Mouse (Mus musculus) midbrain, embryonic 13.5 days (tissue): ENCODE measurements around the gene Rhoj. TPM values are rescaled to one million over a fixed set of nuclear protein-coding genes. Genes with fewer than 3 reads are reported as not detected.
A peak's percentile ranks its signal among the peaks of the same experiment; 100 is the strongest.

Experiments used
- ATAC-seq: fragments of 200-750 bp; cut with Nextera tagmentation; 2 replicates; pipeline ENCODE4 v1.8.0; 2017; ENCODE audit warnings: mild to moderate bottlenecking, moderate TSS enrichment, moderate library complexity
- H3K27ac ChIP-seq: fragments of 300-500 bp; sonication (generic); 2 replicates; pipeline ENCODE4 v1.5.1; 2015; ENCODE audit warnings: inconsistent platforms, mild to moderate bottlenecking, moderate library complexity
- H3K27me3 ChIP-seq: fragments of 300-500 bp; sonication (generic); 2 replicates; pipeline ENCODE4 v1.6.1; 2015; ENCODE audit warnings: mild to moderate bottlenecking, inconsistent platforms
- H3K36me3 ChIP-seq: fragments of 300-500 bp; sonication (generic); 2 replicates; pipeline ENCODE4 v1.6.1; 2015; ENCODE audit warnings: mild to moderate bottlenecking, inconsistent platforms
- H3K4me1 ChIP-seq: fragments of 300-500 bp; sonication (generic); replicated peaks from 2 replicates; pipeline ENCODE4 v1.6.1; 2015; ENCODE audit warnings: inconsistent platforms
- H3K4me2 ChIP-seq: fragments of 300-500 bp; sonication (generic); replicated peaks from 2 replicates; pipeline ENCODE4 v1.6.1; 2015; ENCODE audit warnings: moderate library complexity, mild to moderate bottlenecking, inconsistent platforms
- H3K4me3 ChIP-seq: fragments of 300-500 bp; sonication (generic); replicated peaks from 2 replicates; pipeline ENCODE4 v1.5.1; 2015; ENCODE audit warnings: mild to moderate bottlenecking, inconsistent platforms
- H3K9ac ChIP-seq: fragments of 300-500 bp; sonication (generic); replicated peaks from 2 replicates; pipeline ENCODE4 v1.6.1; 2015; ENCODE audit warnings: mild to moderate bottlenecking, inconsistent platforms
- H3K9me3 ChIP-seq: fragments of 300-500 bp; sonication (generic); 2 replicates; pipeline ENCODE4 v1.6.1; 2016; ENCODE audit warnings: mild to moderate bottlenecking, inconsistent platforms
- WGBS: fragments of 180-500 bp; shearing (Covaris S2); methylation state at CpG from one replicate; pipeline ENCODE4 v1.1.7; 2015; 5-methylcytosine and 5-hydroxymethylcytosine counted together
- polyA plus RNA-seq: library from polyadenylated mRNA; unstranded; fragments of >200 nt; fragmentation: Nextera tagmentation; extraction: Ambion mirVana; gene quantifications from 2 replicates; pipeline ENCODE4 v1.2.1, GENCODE M21; 2015

The Rhoj gene
- polyA plus RNA-seq: 17.9 and 23.5 TPM in 2 replicates

DNA sequence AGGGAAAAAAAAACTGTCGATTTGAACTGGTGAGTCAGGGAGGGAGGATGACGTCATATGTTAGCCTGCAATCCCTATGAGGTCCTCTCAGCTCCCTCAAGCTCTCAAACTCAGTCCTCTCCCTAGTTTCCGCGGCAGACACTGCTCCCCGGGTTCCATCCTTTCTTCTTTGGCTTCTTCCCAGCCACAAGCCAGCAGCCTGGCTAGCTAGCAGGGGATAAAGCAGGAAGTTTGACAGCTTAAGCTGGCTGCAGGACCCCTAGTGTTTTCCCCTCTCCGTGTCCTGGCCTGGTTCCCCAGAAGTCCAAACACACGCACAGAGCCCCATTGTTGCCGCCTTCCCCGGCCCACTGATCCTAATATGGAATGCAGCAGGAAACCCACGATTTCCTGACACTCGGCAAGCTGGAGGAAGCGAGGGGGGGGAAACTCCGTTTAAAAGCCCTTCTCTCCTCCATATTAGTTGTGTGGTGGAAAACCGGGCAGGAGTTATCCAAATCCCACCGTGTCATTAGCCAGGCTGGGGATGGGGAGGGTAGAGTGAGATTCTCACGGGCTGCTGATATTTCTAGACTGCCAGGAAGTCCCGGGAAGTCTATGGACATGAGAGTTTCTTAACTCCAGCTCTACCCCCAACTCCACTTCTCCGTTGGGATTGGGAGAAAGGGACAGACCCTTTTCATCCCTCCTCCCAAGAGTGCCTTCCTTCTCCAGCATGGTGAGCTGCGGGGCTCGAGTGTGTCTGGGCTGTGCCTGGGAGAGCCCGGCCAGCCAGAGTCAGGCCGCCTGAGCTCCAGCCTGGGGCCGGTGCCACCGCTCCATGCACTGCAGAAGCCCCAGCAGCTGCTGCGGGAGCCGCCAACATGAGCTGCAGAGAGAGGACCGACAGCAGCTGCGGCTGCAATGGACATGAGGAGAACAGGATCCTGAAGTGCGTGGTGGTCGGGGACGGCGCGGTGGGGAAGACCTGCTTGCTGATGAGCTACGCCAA, at the start of gene Rhoj:
Gene Rhoj, plus strand, starts transcription at position 362 of the 991 bp plus-strand sequence.
- peak; percentile 90 for ATAC-seq
- Histone ChIP-seq H3K4me1 (peaks cover 13% of the 10 kb centered on the region), H3K9me3 (no peaks in the 10 kb centered on the region), H3K27ac (peak within 1 kb of the TSS; percentile 68), H3K27me3 (0 out of 2 replicates have a peak, but pooled peaks cover 4% of the 10 kb centered on the region), H3K9ac (peak within 1 kb of the TSS; percentile 73), H3K4me3 (peak within 1 kb of the TSS; percentile 54), H3K36me3 (no peaks in the 10 kb centered on the region), H3K4me2 (peak within 1 kb of the TSS; percentile 94)
- WGBS: under 1% methylated on average over 34 of the region's 34 CpGs

DNA sequence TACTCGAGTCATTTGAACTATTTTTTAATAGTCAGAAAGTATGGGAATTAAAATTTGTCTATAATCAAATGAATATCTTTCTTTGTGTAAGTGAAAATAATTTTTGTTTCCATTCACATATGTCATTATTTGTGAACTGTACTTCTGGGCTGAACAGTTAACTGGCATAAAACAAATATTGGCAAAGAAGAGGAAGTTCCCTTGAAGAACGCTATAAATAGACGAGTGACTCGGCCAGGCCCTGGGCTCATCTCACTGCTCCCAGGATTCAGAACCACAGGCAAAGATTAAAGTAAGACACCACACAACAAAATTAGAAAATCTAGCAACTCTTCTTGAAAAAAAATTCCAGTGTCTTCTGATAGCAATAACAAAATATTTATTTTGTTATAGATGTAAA, 36.4 kb upstream of the Rhoj start:
- Histone ChIP-seq H3K9ac (no peak overlapping the region), H3K36me3 (no peaks in the 10 kb centered on the region), H3K4me3 (no peak overlapping the region), H3K9me3 (no peaks in the 10 kb centered on the region), H3K4me2 (no peak overlapping the region), H3K27me3 (no peaks in the 10 kb centered on the region), H3K4me1 (no peaks in the 10 kb centered on the region), H3K27ac (no peak overlapping the region)
- WGBS: 81% methylated on average over 4 of the region's 4 CpGs
- no peak for ATAC-seq

DNA sequence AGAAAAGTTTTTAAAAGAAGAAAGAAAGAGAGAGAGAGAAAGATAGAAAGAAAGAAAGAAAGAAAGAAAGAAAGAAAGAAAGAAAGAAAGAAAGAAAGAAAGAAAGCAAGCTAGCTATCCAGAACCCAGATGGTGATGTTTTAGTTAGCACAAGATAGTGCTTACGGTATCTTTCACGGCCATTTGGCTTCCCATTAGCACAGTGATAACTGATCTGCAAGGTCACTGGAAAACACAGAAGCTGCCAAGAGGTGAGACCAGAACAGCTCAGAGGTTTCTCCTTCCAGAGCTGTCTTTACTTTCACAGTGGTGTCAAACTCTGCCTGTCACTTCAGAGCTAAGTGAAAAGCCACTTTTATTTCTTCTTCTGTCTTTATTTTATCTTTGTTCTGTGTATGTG, 32.4 kb upstream of the Rhoj start:
- no peaks in the 10 kb centered on the region for H3K27me3 ChIP-seq
- no peaks in the 10 kb centered on the region for H3K9me3 ChIP-seq
- no peak overlapping the region for H3K4me2 ChIP-seq
- no peak for ATAC-seq
- WGBS: 84% methylated on average over 2 of the region's 2 CpGs
- no peak overlapping the region for H3K27ac ChIP-seq
- H3K9ac ChIP-seq: no peak overlapping the region
- H3K36me3 ChIP-seq: no peaks in the 10 kb centered on the region
- H3K4me3 ChIP-seq: no peak overlapping the region
- no peaks in the 10 kb centered on the region for H3K4me1 ChIP-seq

DNA sequence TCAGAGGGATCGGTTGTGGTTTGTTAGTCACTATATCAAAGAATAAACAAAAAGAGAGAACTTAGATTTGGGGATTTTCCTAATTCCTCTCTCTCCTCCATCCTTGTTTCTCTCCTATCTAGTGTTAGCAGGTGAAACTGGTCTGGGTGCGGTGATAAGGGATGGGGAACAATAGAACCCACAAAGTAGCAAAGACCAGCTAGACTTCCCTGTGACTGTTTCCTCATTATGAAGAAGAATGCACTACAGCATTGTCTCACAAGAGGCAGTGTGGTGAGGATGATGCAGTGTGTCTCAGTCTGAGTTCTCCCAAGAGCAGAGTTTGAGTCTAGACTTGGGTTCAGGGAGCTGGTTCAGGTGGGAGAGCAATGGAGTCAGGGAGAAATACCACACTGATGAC, 30.7 kb upstream of the Rhoj start:
- ATAC-seq: no peak
- H3K9ac ChIP-seq: no peak overlapping the region
- WGBS: 93% methylated on average over 2 of the region's 2 CpGs
- no peaks in the 10 kb centered on the region for H3K4me1 ChIP-seq
- no peaks in the 10 kb centered on the region for H3K9me3 ChIP-seq
- H3K4me3 ChIP-seq: no peak overlapping the region
- no peak overlapping the region for H3K27ac ChIP-seq
- no peak overlapping the region for H3K4me2 ChIP-seq
- H3K36me3 ChIP-seq: no peaks in the 10 kb centered on the region
- H3K27me3 ChIP-seq: no peaks in the 10 kb centered on the region

DNA sequence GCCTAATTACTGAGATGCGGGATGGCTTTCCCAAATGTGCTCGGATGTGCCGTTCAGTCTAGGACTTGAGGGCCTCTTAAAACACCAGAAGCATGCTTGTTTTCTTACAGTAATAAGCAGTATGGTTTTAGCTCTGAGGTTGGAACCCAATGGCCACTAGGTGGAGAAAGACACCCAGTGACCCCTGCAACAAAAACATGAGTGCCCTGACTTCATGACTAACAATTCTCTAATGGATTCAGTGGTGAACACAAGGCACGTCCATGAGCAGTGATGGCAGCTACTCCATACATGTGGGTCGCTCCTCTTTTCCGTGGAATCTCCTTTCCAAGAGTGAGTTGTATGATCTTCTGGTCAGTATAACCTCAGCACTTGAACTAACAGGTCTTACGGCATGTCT, 27.6 kb upstream of the Rhoj start:
- Histone ChIP-seq H3K36me3 (no peaks in the 10 kb centered on the region), H3K9me3 (no peaks in the 10 kb centered on the region), H3K27ac (no peak overlapping the region), H3K27me3 (no peaks in the 10 kb centered on the region), H3K4me2 (no peak overlapping the region), H3K4me1 (no peaks in the 10 kb centered on the region), H3K9ac (no peak overlapping the region), H3K4me3 (no peak overlapping the region)
- 70% methylated on average over 7 of the region's 7 CpGs for WGBS
- no peak for ATAC-seq

DNA sequence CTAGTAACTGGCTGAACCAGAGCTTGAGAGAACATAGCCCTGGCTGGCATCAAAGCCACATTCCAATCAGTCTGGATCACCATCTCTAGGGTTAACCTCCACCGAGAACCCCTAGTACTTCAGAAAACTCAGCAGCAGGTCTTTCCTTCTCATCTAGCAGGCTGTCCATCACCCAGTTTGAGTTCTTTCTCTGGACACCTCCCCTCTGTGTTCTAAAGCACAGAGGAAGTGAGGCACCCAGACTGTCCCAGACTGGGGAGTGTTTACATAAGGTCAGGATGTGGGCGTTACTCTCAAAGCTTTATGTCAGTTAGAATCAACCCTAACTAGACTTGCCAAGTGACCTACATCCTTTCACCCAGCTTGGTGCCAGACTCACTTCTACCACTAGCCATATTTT, 24.9 kb upstream of the Rhoj start:
- Histone ChIP-seq H3K36me3 (no peaks in the 10 kb centered on the region), H3K27me3 (no peaks in the 10 kb centered on the region), H3K4me1 (no peaks in the 10 kb centered on the region), H3K4me3 (no peak overlapping the region), H3K9me3 (no peaks in the 10 kb centered on the region), H3K4me2 (no peak overlapping the region), H3K27ac (no peak overlapping the region), H3K9ac (no peak overlapping the region)
- ATAC-seq: no peak
- 56% methylated on average over 2 of the region's 2 CpGs for WGBS

DNA sequence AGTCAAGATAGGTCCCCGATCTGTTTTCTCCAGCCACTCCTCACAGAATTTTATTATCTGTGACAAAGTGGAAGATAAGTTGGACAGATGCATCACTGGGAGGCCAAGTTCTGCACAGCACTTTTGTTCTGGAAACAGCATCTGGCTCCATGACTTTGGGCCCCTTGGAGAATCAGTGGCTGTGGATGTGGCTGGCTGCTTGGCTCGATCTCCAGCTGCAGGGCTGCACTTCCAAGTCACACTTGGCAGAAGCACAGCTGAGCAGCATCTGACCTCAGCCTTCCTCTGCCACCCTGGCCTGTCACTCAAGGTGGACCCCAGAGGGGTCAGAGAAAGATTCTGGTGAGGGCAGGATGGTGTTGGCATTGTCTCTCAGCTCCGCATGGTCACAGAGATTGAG, 22.0 kb upstream of the Rhoj start:
- WGBS: 81% methylated on average over 3 of the region's 3 CpGs
- H3K27me3 ChIP-seq: no peaks in the 10 kb centered on the region
- no peaks in the 10 kb centered on the region for H3K36me3 ChIP-seq
- H3K9me3 ChIP-seq: no peaks in the 10 kb centered on the region
- H3K9ac ChIP-seq: no peak overlapping the region
- no peak for ATAC-seq
- no peak overlapping the region for H3K4me2 ChIP-seq
- no peaks in the 10 kb centered on the region for H3K4me1 ChIP-seq
- no peak overlapping the region for H3K4me3 ChIP-seq
- no peak overlapping the region for H3K27ac ChIP-seq

DNA sequence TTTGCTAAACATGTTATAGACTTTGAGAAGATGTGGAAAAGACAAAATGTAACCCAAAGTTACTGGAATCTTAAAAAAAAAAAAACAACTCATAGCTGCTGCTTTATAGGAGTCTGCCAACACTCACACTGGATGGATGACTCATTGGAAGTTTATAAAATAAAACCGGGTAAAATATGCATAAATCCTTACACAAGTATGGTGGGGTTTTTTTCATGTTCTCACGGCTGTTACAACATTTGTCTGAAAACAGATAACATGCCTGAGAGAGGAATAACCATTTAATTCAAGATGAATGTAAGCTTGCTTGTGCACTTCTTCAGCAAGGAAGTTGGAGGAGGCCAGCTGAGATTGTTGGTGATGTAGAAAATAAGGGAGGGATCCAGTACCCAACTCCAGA, 17.6 kb upstream of the Rhoj start:
- ATAC-seq: no peak
- H3K27me3 ChIP-seq: no peaks in the 10 kb centered on the region
- H3K9ac ChIP-seq: no peak overlapping the region
- H3K4me3 ChIP-seq: no peak overlapping the region
- H3K4me2 ChIP-seq: no peak overlapping the region
- 87% methylated on average over 2 of the region's 2 CpGs for WGBS
- H3K27ac ChIP-seq: no peak overlapping the region
- no peaks in the 10 kb centered on the region for H3K36me3 ChIP-seq
- H3K9me3 ChIP-seq: no peaks in the 10 kb centered on the region
- no peaks in the 10 kb centered on the region for H3K4me1 ChIP-seq

DNA sequence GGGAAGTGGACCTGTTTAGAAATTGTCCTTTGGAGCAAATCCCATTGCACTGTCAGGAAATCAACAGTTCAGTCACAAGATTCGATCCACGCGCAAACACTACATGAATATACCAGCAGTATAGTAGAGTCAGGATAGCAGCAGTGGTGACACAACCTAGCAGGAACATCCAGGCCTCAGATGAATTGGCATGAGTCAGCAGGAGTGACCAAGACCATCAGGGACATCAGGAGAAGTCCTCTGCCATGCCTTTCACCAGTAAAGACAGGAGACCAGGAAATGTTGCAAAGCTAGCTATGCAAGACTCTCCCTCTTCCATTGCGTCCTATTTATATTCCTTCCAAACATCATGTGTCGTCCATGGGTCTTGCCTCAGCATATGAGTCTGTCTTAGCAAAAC, 16.6 kb upstream of the Rhoj start:
- Histone ChIP-seq H3K36me3 (no peaks in the 10 kb centered on the region), H3K27me3 (no peaks in the 10 kb centered on the region), H3K9me3 (no peaks in the 10 kb centered on the region), H3K9ac (no peak overlapping the region), H3K4me2 (no peak overlapping the region), H3K27ac (no peak overlapping the region), H3K4me3 (no peak overlapping the region), H3K4me1 (no peaks in the 10 kb centered on the region)
- WGBS: 91% methylated on average over 5 of the region's 5 CpGs
- no peak for ATAC-seq

DNA sequence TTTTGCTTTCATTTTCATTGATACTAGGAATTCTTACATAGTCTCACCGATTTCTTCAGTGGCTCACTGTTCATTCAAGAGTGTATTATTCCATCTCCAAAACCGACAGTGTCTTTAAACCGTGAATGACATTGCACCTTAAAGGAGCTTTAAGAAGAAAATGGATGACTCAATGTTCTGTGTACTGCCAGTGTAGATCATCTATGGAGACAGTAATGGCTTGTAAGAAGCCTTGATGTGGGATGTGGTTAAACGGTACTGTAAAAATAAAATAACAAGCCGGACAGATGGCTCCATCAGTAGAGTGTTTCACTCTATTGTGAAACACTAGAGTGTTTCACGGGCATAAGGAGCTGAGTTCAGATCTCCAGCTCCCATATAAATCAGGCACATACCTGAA, 15.2 kb upstream of the Rhoj start:
- no peak overlapping the region for H3K27ac ChIP-seq
- no peaks in the 10 kb centered on the region for H3K36me3 ChIP-seq
- H3K27me3 ChIP-seq: no peaks in the 10 kb centered on the region
- 89% methylated on average over 6 of the region's 6 CpGs for WGBS
- no peak for ATAC-seq
- H3K4me1 ChIP-seq: no peaks in the 10 kb centered on the region
- no peak overlapping the region for H3K4me2 ChIP-seq
- H3K9ac ChIP-seq: no peak overlapping the region
- no peak overlapping the region for H3K4me3 ChIP-seq
- no peaks in the 10 kb centered on the region for H3K9me3 ChIP-seq

DNA sequence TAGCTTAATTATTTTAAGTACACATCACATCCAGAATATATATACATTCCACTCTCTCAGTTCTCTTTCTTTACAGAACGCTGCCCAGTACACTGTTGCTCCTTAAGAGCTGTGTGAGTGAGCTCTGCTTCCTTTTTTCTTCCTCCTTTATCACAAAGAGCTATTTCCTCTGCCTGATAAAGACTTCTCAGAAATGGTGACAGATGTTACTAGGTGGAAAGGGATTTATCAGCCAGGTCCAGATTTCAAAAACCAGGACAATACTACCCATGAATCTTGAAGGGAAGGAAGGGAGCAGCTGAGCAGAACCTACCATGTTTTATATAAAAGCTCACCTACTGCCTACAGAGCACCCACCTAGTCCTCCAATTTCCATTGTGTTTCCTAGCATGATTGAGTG, 8.3 kb upstream of the Rhoj start:
- Histone ChIP-seq H3K4me2 (no peak overlapping the region), H3K36me3 (no peaks in the 10 kb centered on the region), H3K9ac (no peak overlapping the region), H3K4me1 (no peaks in the 10 kb centered on the region), H3K27ac (no peak overlapping the region), H3K9me3 (no peaks in the 10 kb centered on the region), H3K27me3 (no peaks in the 10 kb centered on the region), H3K4me3 (no peak overlapping the region)
- WGBS: 82% methylated on average over 1 of the region's 1 CpGs
- ATAC-seq: no peak

DNA sequence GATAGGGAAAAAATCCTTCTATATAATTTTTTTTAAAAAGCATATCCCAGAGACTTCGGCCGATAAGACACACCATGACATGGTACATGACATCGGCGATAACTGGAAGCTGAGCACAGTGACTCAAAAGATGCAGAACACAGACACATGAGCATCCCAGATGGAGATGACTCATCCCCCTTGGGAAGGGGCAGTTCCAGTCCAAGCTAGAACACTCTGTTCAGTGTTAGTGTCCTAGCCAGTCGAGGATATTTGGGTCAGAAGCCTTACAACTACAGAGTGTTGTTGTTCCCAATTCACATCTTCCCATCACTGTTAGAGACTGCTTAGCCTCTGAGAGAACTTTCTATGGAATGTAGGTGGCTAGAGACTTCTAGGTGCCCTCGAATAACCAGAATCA, 4.0 kb upstream of the Rhoj start:
- Histone ChIP-seq H3K36me3 (no peaks in the 10 kb centered on the region), H3K4me2 (no peak overlapping the region), H3K27ac (no peak overlapping the region), H3K27me3 (no peaks in the 10 kb centered on the region), H3K9me3 (no peaks in the 10 kb centered on the region), H3K9ac (no peak overlapping the region), H3K4me3 (no peak overlapping the region), H3K4me1 (peaks cover 13% of the 10 kb centered on the region)
- no peak for ATAC-seq
- WGBS: 92% methylated on average over 6 of the region's 6 CpGs

DNA sequence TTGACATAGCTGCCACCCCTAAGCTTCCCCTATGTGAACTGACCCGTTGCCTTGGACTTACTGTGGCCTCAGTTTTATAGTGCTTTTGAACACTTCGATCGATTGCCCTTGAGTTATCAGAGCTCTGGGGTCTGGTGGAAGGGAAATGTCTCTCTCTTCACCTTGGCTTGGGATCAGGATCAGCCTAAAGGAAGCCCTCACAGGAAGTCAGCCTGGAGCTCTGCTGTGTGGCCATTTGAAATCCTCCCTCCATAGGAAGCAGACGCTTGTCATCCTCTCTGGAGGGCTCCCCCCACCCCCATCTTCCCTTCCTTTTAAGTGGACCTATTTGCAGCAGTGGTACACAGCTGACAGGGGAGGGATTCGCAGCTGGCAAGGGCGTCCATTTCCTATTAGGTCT, 1.6 kb downstream of the Rhoj start:
- no peak overlapping the region for H3K9ac ChIP-seq
- no peaks in the 10 kb centered on the region for H3K9me3 ChIP-seq
- no peak overlapping the region for H3K27ac ChIP-seq
- no peak overlapping the region for H3K4me2 ChIP-seq
- peaks cover 13% of the 10 kb centered on the region for H3K4me1 ChIP-seq
- no peak overlapping the region for H3K4me3 ChIP-seq
- no peak for ATAC-seq
- 0 out of 2 replicates have a peak, but pooled peaks cover 4% of the 10 kb centered on the region for H3K27me3 ChIP-seq
- WGBS: 72% methylated on average over 6 of the region's 6 CpGs
- H3K36me3 ChIP-seq: no peaks in the 10 kb centered on the region
